Mouse (Mus musculus) heart, embryonic 15.5 days (tissue): Measurements from ENCODE around the gene 4933406M09Rik. TPM values are rescaled to one million over a fixed set of nuclear protein-coding genes. Genes with fewer than 3 reads are reported as not detected.

ENCODE experiments used
- ATAC-seq: fragments of 200-750 bp; cut with Nextera tagmentation; replicated peaks from 2 replicates; pipeline ENCODE4 v1.8.0; 2017; ENCODE audit warnings: low read depth, moderate TSS enrichment; ENCODE audit not compliant: insufficient number of reproducible peaks, insufficient read depth, low FRiP score
- H3K27ac ChIP-seq: fragments of 300-500 bp; sonication (generic); 2 replicates; pipeline ENCODE4 v1.5.1; 2015; ENCODE audit warnings: mild to moderate bottlenecking, inconsistent platforms
- H3K27me3 ChIP-seq: fragments of 300-500 bp; sonication (generic); 2 replicates; pipeline ENCODE4 v1.6.1; 2015; ENCODE audit warnings: inconsistent platforms
- H3K36me3 ChIP-seq: fragments of 300-500 bp; sonication (generic); 2 replicates; pipeline ENCODE4 v1.6.1; 2015; ENCODE audit warnings: mild to moderate bottlenecking, inconsistent platforms
- H3K4me1 ChIP-seq: fragments of 300-500 bp; sonication (generic); replicated peaks from 2 replicates; pipeline ENCODE4 v1.6.1; 2015; ENCODE audit warnings: inconsistent platforms
- H3K4me2 ChIP-seq: fragments of 300-500 bp; sonication (generic); 2 replicates; pipeline ENCODE4 v1.6.1; 2015; ENCODE audit warnings: inconsistent platforms, mild to moderate bottlenecking, moderate library complexity
- H3K4me3 ChIP-seq: fragments of 300-500 bp; sonication (generic); 2 replicates; pipeline ENCODE4 v1.5.1; 2015; ENCODE audit warnings: mild to moderate bottlenecking, inconsistent platforms
- H3K9ac ChIP-seq: fragments of 300-500 bp; sonication (generic); 2 replicates; pipeline ENCODE4 v1.6.1; 2015; ENCODE audit warnings: mild to moderate bottlenecking, inconsistent platforms
- H3K9me3 ChIP-seq: fragments of 300-500 bp; sonication (generic); replicated peaks from 2 replicates; pipeline ENCODE4 v1.6.1; 2016; ENCODE audit warnings: inconsistent platforms
- WGBS: fragments of 180-500 bp; shearing (Covaris S2); methylation state at CpG from one replicate; pipeline ENCODE4 v1.1.7; 2015; ENCODE audit warnings: mixed read lengths; 5-methylcytosine and 5-hydroxymethylcytosine counted together
- polyA plus RNA-seq: library from polyadenylated mRNA; unstranded; fragments of >200 nt; fragmentation: Nextera tagmentation; extraction: Ambion mirVana; gene quantifications from 2 replicates; pipeline ENCODE4 v1.2.1, GENCODE M21; 2015

The 4933406M09Rik gene
- polyA plus RNA-seq, 1 experiment from 2014 or later: not detected

- Histone ChIP-seq H3K9ac (0 out of 2 replicates have a peak overlapping the region, but pooled peaks have one; percentile 26), H3K27me3 (no peaks in the 10 kb centered on the region), H3K27ac (no peak overlapping the region), H3K4me1 (peaks cover 9% of the 10 kb centered on the region; the same call in 1 of the 2 replicates), H3K36me3 (no peaks in the 10 kb centered on the region), H3K9me3 (no peaks in the 10 kb centered on the region), H3K4me3 (peak overlapping the region; percentile 38), H3K4me2 (peak overlapping the region; percentile 65)
- no peak for ATAC-seq
- WGBS: 7% methylated on average over 19 of the region's 19 CpGs
These were observed 3.7 kb upstream of the 4933406M09Rik start for GRCm38 (mm10) chr1:134381795-134382625.

GRCm38 (mm10) chr1:134384581-134384980 lies 1.2 kb upstream of the 4933406M09Rik start:
- 74% methylated on average over 4 of the region's 4 CpGs for WGBS
- Histone ChIP-seq H3K4me2 (no peak overlapping the region), H3K9me3 (no peaks in the 10 kb centered on the region), H3K27ac (no peak overlapping the region), H3K4me1 (peaks cover 9% of the 10 kb centered on the region; the same call in 1 of the 2 replicates), H3K36me3 (no peaks in the 10 kb centered on the region), H3K9ac (no peak overlapping the region), H3K4me3 (no peak overlapping the region), H3K27me3 (no peaks in the 10 kb centered on the region; the same call in 1 of the 2 replicates)
- no peak for ATAC-seq

GRCm38 (mm10) chr1:134385176-134385575 lies 564 bp upstream of the 4933406M09Rik start:
- no peak for ATAC-seq
- H3K4me2 ChIP-seq: no peak overlapping the region
- H3K9me3 ChIP-seq: no peaks in the 10 kb centered on the region
- H3K4me1 ChIP-seq: peaks cover 9% of the 10 kb centered on the region; the same call in 1 of the 2 replicates
- H3K9ac ChIP-seq: no peak overlapping the region
- H3K4me3 ChIP-seq: no peak overlapping the region
- H3K27ac ChIP-seq: no peak overlapping the region
- peaks cover 5% of the 10 kb centered on the region; the same call in 1 of the 2 replicates for H3K27me3 ChIP-seq
- H3K36me3 ChIP-seq: no peaks in the 10 kb centered on the region

- ATAC-seq: no peak
- H3K4me1 ChIP-seq: no peaks in the 10 kb centered on the region
- no peak overlapping the region for H3K4me3 ChIP-seq
- WGBS: 48% methylated on average over 5 of the region's 5 CpGs
- no peaks in the 10 kb centered on the region for H3K36me3 ChIP-seq
- no peak overlapping the region for H3K9ac ChIP-seq
- no peaks in the 10 kb centered on the region for H3K9me3 ChIP-seq
- H3K4me2 ChIP-seq: no peak overlapping the region
- H3K27me3 ChIP-seq: peaks cover 5% of the 10 kb centered on the region; the same call in 1 of the 2 replicates
- H3K27ac ChIP-seq: no peak overlapping the region
These were observed 8.1 kb downstream of the 4933406M09Rik start for GRCm38 (mm10) chr1:134393827-134394226.

DNA sequence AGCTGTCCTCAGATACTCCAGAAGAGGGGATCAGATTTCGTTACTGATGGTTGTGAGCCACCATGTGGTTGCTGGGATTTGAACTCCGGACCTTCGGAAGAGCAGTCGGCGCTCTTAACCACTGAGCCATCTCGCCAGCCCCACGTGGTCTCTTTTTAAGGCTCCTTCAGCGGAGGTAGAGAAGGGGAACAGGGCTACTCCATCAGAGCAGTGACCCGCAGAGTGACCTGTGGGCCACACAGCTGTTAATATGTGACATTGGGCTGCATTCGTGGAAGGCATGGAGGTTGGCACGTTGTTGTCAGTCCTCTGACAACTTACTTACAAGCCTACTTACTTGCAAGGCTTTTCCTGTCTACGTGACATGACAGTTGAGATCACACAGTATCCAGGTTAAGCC lies 12.5 kb downstream of the 4933406M09Rik start:
- Histone ChIP-seq H3K9ac (no peak overlapping the region), H3K4me3 (no peak overlapping the region), H3K9me3 (no peaks in the 10 kb centered on the region), H3K27me3 (no peaks in the 10 kb centered on the region), H3K4me2 (no peak overlapping the region), H3K27ac (no peak overlapping the region), H3K4me1 (no peaks in the 10 kb centered on the region), H3K36me3 (no peaks in the 10 kb centered on the region)
- no peak for ATAC-seq
- whole genome bisulfite sequencing: 89% methylated on average over 12 of the region's 12 CpGs

GRCm38 (mm10) chr1:134399735-134400134 lies 14.0 kb downstream of the 4933406M09Rik start:
- ATAC-seq: no peak

GRCm38 (mm10) chr1:134405509-134406413 lies 20.0 kb downstream of the 4933406M09Rik start, which contains the start of gene Cyb5r1:
TSS of gene Cyb5r1 (plus strand) at chr1:134405559.
- peak within 1 kb of the TSS; percentile 91 for H3K4me2 ChIP-seq
- H3K36me3 ChIP-seq: peaks cover 34% of the 10 kb centered on the region
- H3K27ac ChIP-seq: peak within 1 kb of the TSS; percentile 78
- H3K4me3 ChIP-seq: peak within 1 kb of the TSS; percentile 72
- no peaks in the 10 kb centered on the region for H3K9me3 ChIP-seq
- H3K27me3 ChIP-seq: no peaks in the 10 kb centered on the region
- H3K9ac ChIP-seq: peak within 1 kb of the TSS; percentile 79
- under 1% methylated on average over 43 of the region's 43 CpGs for WGBS
- H3K4me1 ChIP-seq: peaks cover 10% of the 10 kb centered on the region
- ATAC-seq: peak; percentile 99

More at GRCm38 (mm10) chr1:134399735-134400134, 14.0 kb downstream of the 4933406M09Rik start:
- Histone ChIP-seq H3K4me2 (no peak overlapping the region), H3K4me3 (no peak overlapping the region), H3K36me3 (no peaks in the 10 kb centered on the region), H3K4me1 (no peaks in the 10 kb centered on the region), H3K27me3 (no peaks in the 10 kb centered on the region), H3K27ac (no peak overlapping the region), H3K9ac (no peak overlapping the region), H3K9me3 (no peaks in the 10 kb centered on the region)
- WGBS: 69% methylated on average over 5 of the region's 5 CpGs

DNA sequence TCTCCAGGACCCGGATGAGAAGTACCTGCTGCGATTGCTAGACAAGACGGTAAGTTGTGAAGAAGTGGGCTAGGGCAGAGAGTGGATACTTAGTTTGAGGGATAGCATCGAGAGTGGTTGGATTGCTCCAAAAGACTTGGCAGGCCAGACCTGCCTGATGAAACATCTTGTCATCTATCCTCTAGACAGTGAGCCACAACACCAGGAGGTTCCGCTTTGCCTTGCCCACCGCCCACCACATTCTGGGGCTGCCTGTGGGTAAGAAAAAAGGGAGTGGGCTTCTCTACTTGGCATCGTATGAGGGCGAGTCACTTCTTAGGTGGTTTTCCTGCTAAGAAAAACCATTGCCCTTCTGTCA lies 20.7 kb downstream of the 4933406M09Rik start:
- Histone ChIP-seq H3K27ac (peak overlapping the region; percentile 78), H3K9ac (peak overlapping the region; percentile 79), H3K4me3 (peak overlapping the region; percentile 72), H3K27me3 (no peaks in the 10 kb centered on the region), H3K4me1 (peaks cover 10% of the 10 kb centered on the region), H3K9me3 (no peaks in the 10 kb centered on the region), H3K4me2 (peak overlapping the region; percentile 91), H3K36me3 (peaks cover 39% of the 10 kb centered on the region)
- ATAC-seq: no peak
- WGBS: 25% methylated on average over 8 of the region's 8 CpGs

GRCm38 (mm10) chr1:134408080-134408479 lies 22.3 kb downstream of the 4933406M09Rik start:
- peaks cover 39% of the 10 kb centered on the region for H3K36me3 ChIP-seq
- WGBS: 87% methylated on average over 8 of the region's 8 CpGs
- no peaks in the 10 kb centered on the region for H3K9me3 ChIP-seq
- no peak for ATAC-seq
- no peak overlapping the region for H3K9ac ChIP-seq
- H3K4me1 ChIP-seq: peaks cover 10% of the 10 kb centered on the region
- H3K4me2 ChIP-seq: no peak overlapping the region
- no peak overlapping the region for H3K4me3 ChIP-seq
- H3K27ac ChIP-seq: no peak overlapping the region
- no peaks in the 10 kb centered on the region for H3K27me3 ChIP-seq

- H3K4me2 ChIP-seq: no peak overlapping the region
- 90% methylated on average over 9 of the region's 9 CpGs for WGBS
- peaks cover 39% of the 10 kb centered on the region for H3K36me3 ChIP-seq
- no peaks in the 10 kb centered on the region for H3K9me3 ChIP-seq
- ATAC-seq: no peak
- H3K27me3 ChIP-seq: no peaks in the 10 kb centered on the region
- H3K27ac ChIP-seq: no peak overlapping the region
- no peak overlapping the region for H3K9ac ChIP-seq
- no peak overlapping the region for H3K4me3 ChIP-seq
- peaks cover 21% of the 10 kb centered on the region for H3K4me1 ChIP-seq
These were observed 26.2 kb downstream of the 4933406M09Rik start for GRCm38 (mm10) chr1:134411706-134412629.
